Mouse (Mus musculus) limb, embryonic 14.5 days (tissue): ENCODE data around the gene Crat. TPM values are rescaled to one million over a fixed set of nuclear protein-coding genes. Genes with fewer than 3 reads are reported as not detected.
A peak's percentile ranks its signal among the peaks of the same experiment; 100 is the strongest.

Experiments used
- ATAC-seq: fragments of 200-750 bp; cut with Nextera tagmentation; 2 replicates; pipeline ENCODE4 v1.8.0; 2017; ENCODE audit warnings: low read depth, moderate number of reproducible peaks, moderate TSS enrichment; ENCODE audit not compliant: low FRiP score
- DNase-seq: peaks from one replicate; pipeline ENCODE4 v3.0.0-alpha.2; 2015; ENCODE audit warnings: low spot score
- H3K27ac ChIP-seq: fragments of 300-500 bp; sonication (generic); replicated peaks from 2 replicates; pipeline ENCODE4 v1.5.1; 2014; ENCODE audit warnings: low read depth, mild to moderate bottlenecking, low read length, moderate library complexity, mixed read lengths
- H3K27me3 ChIP-seq: fragments of 300-500 bp; sonication (generic); 2 replicates; pipeline ENCODE4 v1.6.1; 2014; ENCODE audit warnings: low read length, mixed read lengths; ENCODE audit not compliant: control insufficient read depth, insufficient read depth
- H3K36me3 ChIP-seq: fragments of 300-500 bp; sonication (generic); 2 replicates; pipeline ENCODE4 v1.6.1; 2014; ENCODE audit warnings: mild to moderate bottlenecking, low read length, moderate library complexity, mixed read lengths; ENCODE audit not compliant: control insufficient read depth, insufficient read depth
- H3K4me1 ChIP-seq: fragments of 300-500 bp; sonication (generic); 2 replicates; pipeline ENCODE4 v1.6.1; 2014; ENCODE audit warnings: antibody characterized with exemption, low read length, mixed read lengths; ENCODE audit not compliant: control insufficient read depth, insufficient read depth
- H3K4me2 ChIP-seq: fragments of 300-500 bp; sonication (generic); replicated peaks from 2 replicates; pipeline ENCODE4 v1.6.1; 2014; ENCODE audit warnings: low read depth, mild to moderate bottlenecking, low read length, moderate library complexity; ENCODE audit not compliant: severe bottlenecking
- H3K4me3 ChIP-seq: fragments of 300-500 bp; sonication (generic); replicated peaks from 2 replicates; pipeline ENCODE4 v1.5.1; 2014; ENCODE audit warnings: low read length
- H3K9ac ChIP-seq: fragments of 300-500 bp; sonication (generic); 2 replicates; pipeline ENCODE4 v1.6.1; 2014; ENCODE audit warnings: mild to moderate bottlenecking, low read depth, low read length, moderate library complexity; ENCODE audit not compliant: severe bottlenecking
- H3K9me3 ChIP-seq: fragments of 300-500 bp; sonication (generic); 2 replicates; pipeline ENCODE4 v1.6.1; 2016; ENCODE audit warnings: low read length; ENCODE audit not compliant: control insufficient read depth
- POLR2A ChIP-seq: fragments of 200-500 bp; IDR thresholded peaks from 2 replicates; pipeline ENCODE4 v1.8.0; 2012; ENCODE audit warnings: inconsistent platforms, mild to moderate bottlenecking, moderate library complexity, borderline replicate concordance; ENCODE audit not compliant: insufficient read depth, insufficient read length; ENCODE audit errors: extremely low read depth
- WGBS: fragments of 180-500 bp; shearing (Covaris S2); extraction: QIAGEN DNeasy Blood & Tissue Kit; methylation state at CpG from one replicate; pipeline ENCODE4 v1.1.7; 2014; 5-methylcytosine and 5-hydroxymethylcytosine counted together
- polyA plus RNA-seq, 2 experiments: library from polyadenylated mRNA; depleted of rRNA in 1 of 2; stranded (reverse) in 1 of 2; unstranded in 1 of 2; fragments of >200 nt; fragmentation: Nextera tagmentation in 1 of 2; extraction: Ambion mirVana in 1 of 2; gene quantifications; 2 replicates each; pipeline versions ENCODE4 v1.2.1 to v1.2.3; 2012 to 2014

Crat gene
- polyA plus RNA-seq, 2 experiments, result 25.0 to 33.4 TPM

DNA sequence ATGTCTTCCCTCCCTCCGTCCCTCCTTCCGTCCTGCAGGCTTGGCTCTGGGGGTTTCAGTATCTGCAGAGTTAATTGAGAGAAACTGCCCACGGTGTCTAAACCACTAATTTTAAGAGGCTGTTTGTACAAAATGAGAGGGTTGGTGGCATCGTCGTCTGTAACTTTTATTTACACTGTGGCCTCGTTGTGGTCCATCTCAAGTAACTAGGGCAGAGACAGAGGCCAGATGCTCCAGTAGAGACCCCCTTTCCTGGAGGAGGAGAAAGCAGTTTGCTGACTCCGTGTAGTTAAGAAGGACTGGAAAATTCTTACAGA is 994 bp upstream of the Crat start:
- Histone ChIP-seq H3K4me1 (peaks cover 23% of the 10 kb centered on the region), H3K27me3 (no peaks in the 10 kb centered on the region), H3K9me3 (no peaks in the 10 kb centered on the region), H3K27ac (peak overlapping the region; percentile 96), H3K9ac (peak overlapping the region; percentile 89), H3K36me3 (peaks cover 5% of the 10 kb centered on the region), H3K4me3 (peak overlapping the region; percentile 70), H3K4me2 (peak overlapping the region; percentile 92)
- DNase-seq (no peak), ATAC-seq (no peak)
- under 1% methylated on average over 7 of the region's 7 CpGs for WGBS
- TF ChIP-seq POLR2A, result no peak

DNA sequence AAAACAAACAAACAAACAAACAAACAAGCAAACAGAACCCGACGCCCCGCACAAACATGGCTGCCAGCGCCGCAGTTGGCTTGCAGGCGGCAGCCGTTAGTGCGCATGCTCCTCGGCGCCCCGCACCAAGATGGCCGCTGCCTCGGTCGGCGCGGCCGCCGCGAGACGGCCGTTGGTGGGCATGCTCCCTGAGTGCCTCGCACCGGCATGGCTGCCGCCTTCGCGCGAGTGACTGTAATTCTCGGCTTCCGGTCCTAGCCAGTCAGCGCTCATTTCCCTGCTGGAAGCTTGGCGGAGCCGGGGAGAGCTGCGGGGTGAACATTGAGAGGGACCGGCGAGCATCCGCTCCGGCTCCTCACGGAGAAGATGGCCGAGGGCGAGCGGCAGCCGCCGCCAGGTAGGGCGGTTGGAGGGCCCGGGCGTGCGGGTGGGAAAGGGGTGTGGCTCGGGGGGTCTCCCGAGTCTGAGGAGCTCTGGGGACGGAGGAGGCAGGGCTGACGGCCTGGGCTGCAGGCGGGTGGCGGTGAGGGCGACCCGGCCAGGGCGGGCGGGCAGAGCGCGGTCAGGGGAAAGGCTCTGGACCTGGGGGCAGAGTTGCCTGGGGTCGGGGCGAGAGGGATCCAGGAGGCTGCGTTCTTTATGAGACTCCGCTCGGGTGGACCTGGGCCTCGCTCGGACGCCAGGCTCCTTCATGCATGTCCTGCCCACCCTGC is 479 bp upstream of the Crat start, which contains the start of gene Ptpa:
Gene Ptpa (plus strand): TSS at position 104 of the 713 bp plus-strand sequence.
- H3K27ac ChIP-seq, result peak within 1 kb of the TSS; percentile 96
- DNase-seq, result peak; percentile 92
- no peaks in the 10 kb centered on the region for H3K9me3 ChIP-seq
- H3K4me1 ChIP-seq, result peaks cover 23% of the 10 kb centered on the region
- ATAC-seq, result peak; percentile 91
- H3K4me3 ChIP-seq, result peak within 1 kb of the TSS; percentile 70
- TF ChIP-seq POLR2A, result peak; percentile 99
- peak within 1 kb of the TSS; percentile 89 for H3K9ac ChIP-seq
- H3K36me3 ChIP-seq, result peaks cover 6% of the 10 kb centered on the region
- H3K27me3 ChIP-seq, result no peaks in the 10 kb centered on the region
- WGBS, result 1% methylated on average over 61 of the region's 67 CpGs
- peak within 1 kb of the TSS; percentile 92 for H3K4me2 ChIP-seq

DNA sequence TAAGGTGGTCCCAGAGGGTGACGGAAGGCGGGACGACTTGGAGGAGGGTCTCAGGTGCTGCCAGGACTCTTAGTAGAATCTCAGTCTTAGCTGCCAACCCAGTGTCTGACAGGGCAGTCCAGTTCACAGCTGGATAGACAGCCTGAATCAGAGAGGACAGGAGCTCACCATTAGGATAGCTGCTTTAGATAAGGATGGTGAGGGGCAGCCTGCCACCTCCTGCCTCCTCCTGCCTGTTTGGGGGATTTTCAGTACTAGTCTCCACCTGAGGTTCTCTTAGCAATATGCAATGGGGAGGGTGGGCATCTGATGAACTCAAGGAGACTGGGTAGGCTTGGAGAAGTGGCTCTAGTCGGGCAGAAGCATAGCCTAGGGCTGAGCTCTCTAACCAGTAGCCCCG is 932 bp downstream of the Crat start:
- H3K4me2 ChIP-seq, result peak overlapping the region; percentile 92
- peak overlapping the region; percentile 70 for H3K4me3 ChIP-seq
- H3K4me1 ChIP-seq, result peaks cover 19% of the 10 kb centered on the region
- peaks cover 13% of the 10 kb centered on the region for H3K36me3 ChIP-seq
- H3K9me3 ChIP-seq, result no peaks in the 10 kb centered on the region
- DNase-seq (no peak), ATAC-seq (no peak)
- TF ChIP-seq POLR2A, result no peak
- H3K27me3 ChIP-seq, result no peaks in the 10 kb centered on the region
- WGBS, result 49% methylated on average over 5 of the region's 5 CpGs
- peak overlapping the region; percentile 89; the same call in 1 of the 2 replicates for H3K9ac ChIP-seq
- no peak overlapping the region for H3K27ac ChIP-seq

DNA sequence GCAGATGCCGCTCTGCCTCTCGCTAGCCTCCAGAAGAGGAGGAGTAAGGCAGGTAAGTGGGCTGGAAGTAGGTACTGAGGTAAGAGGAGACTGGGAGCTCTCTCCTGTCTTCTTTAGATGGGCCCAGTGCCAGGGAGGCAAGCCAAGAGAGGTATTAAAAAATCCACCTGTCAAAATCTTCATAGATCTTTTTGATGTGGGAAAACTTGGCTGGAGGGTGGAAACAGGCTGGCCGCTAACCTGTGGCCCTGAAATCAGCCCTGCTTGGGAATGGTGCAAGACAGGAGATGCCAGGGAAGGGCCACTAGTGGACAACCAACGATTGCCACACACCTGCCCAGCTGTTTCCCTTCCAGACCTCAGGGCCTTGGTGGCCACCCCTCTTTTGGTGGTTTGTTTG is 1.5 kb downstream of the Crat start:
- TF ChIP-seq POLR2A, result no peak
- no peak overlapping the region for H3K4me3 ChIP-seq

DNA sequence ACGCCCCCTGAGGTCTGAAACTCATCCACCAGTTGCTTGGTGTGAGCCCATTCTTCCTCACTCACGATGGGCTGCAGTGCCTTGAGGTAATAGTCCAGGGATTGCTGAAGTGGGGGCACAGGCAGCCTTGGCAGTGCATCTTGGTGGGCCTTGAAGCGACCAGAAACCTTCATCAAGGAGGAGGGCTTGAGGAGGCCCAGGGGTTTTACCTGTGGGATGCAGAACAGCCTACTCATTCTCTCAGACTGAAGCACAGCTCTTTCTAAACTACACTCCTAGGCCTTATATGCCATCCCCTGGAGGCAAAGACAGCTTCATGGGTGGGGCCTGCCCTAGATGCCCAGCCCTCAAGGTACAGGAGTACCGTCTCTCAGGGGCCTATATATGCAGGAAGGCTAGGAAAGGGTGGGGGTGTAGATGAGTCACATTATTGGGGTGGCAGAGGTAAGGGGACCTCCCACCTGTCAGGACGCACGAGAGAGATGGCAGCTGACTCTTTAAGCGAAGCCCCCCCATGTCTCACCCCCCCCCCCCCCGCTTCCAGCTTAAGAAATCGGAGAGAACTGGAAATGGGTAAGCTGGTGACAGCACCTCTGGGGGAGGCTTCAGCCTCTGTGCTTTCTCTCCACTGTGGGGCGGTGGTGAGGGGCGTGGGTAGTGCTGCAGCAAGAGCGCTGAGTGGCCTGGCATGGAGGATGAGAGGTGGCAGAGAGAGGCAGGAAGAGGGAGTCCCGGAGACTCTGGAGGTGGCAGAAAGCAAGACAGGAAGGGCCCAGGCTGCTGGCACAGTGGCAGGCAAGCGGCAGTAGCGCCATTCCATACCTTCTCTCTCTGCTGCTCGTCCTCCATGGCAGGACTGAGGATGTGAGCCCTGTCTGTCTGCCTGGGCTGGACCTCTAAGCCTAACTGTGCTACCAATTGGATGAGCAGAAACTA is 2.3 kb downstream of the Crat start:
- Histone ChIP-seq H3K9ac (peak overlapping the region; percentile 31; the same call in 1 of the 2 replicates), H3K27ac (no peak overlapping the region), H3K4me3 (no peak overlapping the region), H3K4me2 (no peak overlapping the region), H3K27me3 (no peaks in the 10 kb centered on the region), H3K4me1 (peaks cover 7% of the 10 kb centered on the region), H3K9me3 (no peaks in the 10 kb centered on the region), H3K36me3 (peaks cover 25% of the 10 kb centered on the region)
- DNase-seq, result no peak
- ATAC-seq, result no peak
- 72% methylated on average over 16 of the region's 16 CpGs for WGBS
- no peak for TF ChIP-seq POLR2A

More for the DNA sequence above, 1.5 kb downstream of the Crat start:
- H3K27me3 ChIP-seq, result no peaks in the 10 kb centered on the region
- DNase-seq (no peak), ATAC-seq (no peak)
- no peak overlapping the region; the same call in 1 of the 2 replicates for H3K4me2 ChIP-seq
- H3K4me1 ChIP-seq, result peaks cover 15% of the 10 kb centered on the region
- peaks cover 19% of the 10 kb centered on the region for H3K36me3 ChIP-seq
- no peaks in the 10 kb centered on the region for H3K9me3 ChIP-seq
- no peak overlapping the region for H3K27ac ChIP-seq
- no peak overlapping the region for H3K9ac ChIP-seq
- 79% methylated on average over 4 of the region's 4 CpGs for WGBS
